In genomic region chr1:64735781-64736680, GRCm38 (mm10) we compare ENCODE assay signal across 8 mouse cellular contexts. TPM values are rescaled to one million over a fixed set of nuclear protein-coding genes. Genes with fewer than 3 reads are reported as not detected.
A peak's percentile ranks its signal among the peaks of the same experiment; 100 is the strongest.
DNase-seq lines count a peak whose midpoint lies in the region; ATAC-seq lines count a peak whose summit lies in the region.

No protein-coding gene starts in this region.

- H3K4me1 ChIP-seq in forebrain, embryonic 14.5 days (ENCODE audit: control insufficient read depth, insufficient read depth, low read length), result peaks cover 19% of the 10 kb centered on the region
- H3K4me1 ChIP-seq in hindbrain, embryonic 10.5 days (replicated peaks), result peaks cover 67% of the 10 kb centered on the region
- H3K4me1 ChIP-seq in limb, embryonic 11.5 days (ENCODE audit: control insufficient read depth, insufficient read depth, low read length), result peaks cover 19% of the 10 kb centered on the region
- H3K4me1 ChIP-seq in midbrain, embryonic 12.5 days, result peaks cover 57% of the 10 kb centered on the region

- H3K9me3 ChIP-seq in forebrain, embryonic 14.5 days (replicated peaks; ENCODE audit: control insufficient read depth, low read length), result no peaks in the 10 kb centered on the region
- no peaks in the 10 kb centered on the region for H3K9me3 ChIP-seq in hindbrain, embryonic 10.5 days
- no peaks in the 10 kb centered on the region for H3K9me3 ChIP-seq in limb, embryonic 11.5 days (ENCODE audit: control insufficient read depth, low read length)
- H3K9me3 ChIP-seq in midbrain, embryonic 12.5 days, result no peaks in the 10 kb centered on the region

- peak; percentile 18 to 37 for DNase-seq in frontal cortex, postnatal 10 days (ENCODE audit: low spot score in 2 of 2)
- DNase-seq in frontal cortex, postnatal 14 days (ENCODE audit: low spot score in 2 of 2), result no peak
- peak; percentile 22 for DNase-seq in cerebellum, adult 11 months
- peak; percentile 59 for DNase-seq in forebrain, embryonic 14.5 days (ENCODE audit: low spot score)
- DNase-seq in hindbrain, embryonic 10.5 days (ENCODE audit: low spot score), result peak; percentile 75
- peak; percentile 72 for DNase-seq in limb, embryonic 11.5 days (ENCODE audit: low spot score)
- DNase-seq in spleen, postnatal 36 days (ENCODE audit: low spot score in 2 of 2), result peak; percentile 40 to 44

- peak overlapping the region; percentile 97 for H3K4me2 ChIP-seq in forebrain, embryonic 14.5 days (ENCODE audit: low read length)
- peak overlapping the region; percentile 92 for H3K4me2 ChIP-seq in limb, embryonic 11.5 days (ENCODE audit: low read depth, severe bottlenecking)
- H3K4me2 ChIP-seq in midbrain, embryonic 12.5 days (replicated peaks), result peak overlapping the region; percentile 91

- H3K4me3 ChIP-seq in forebrain, embryonic 14.5 days (ENCODE audit: low read depth, low read length), result peak overlapping the region; percentile 59
- H3K4me3 ChIP-seq in hindbrain, embryonic 10.5 days, result peak overlapping the region; percentile 73
- peak overlapping the region; percentile 60 for H3K4me3 ChIP-seq in limb, embryonic 11.5 days (ENCODE audit: low read depth, low read length)
- H3K4me3 ChIP-seq in midbrain, embryonic 12.5 days, result peak overlapping the region; percentile 64

- H3K27ac ChIP-seq in forebrain, embryonic 14.5 days (ENCODE audit: low read depth, low read length), result no peak overlapping the region
- peak overlapping the region; percentile 84 for H3K27ac ChIP-seq in hindbrain, embryonic 10.5 days
- H3K27ac ChIP-seq in limb, embryonic 11.5 days (replicated peaks; ENCODE audit: low read depth, low read length), result no peak overlapping the region
- no peak overlapping the region for H3K27ac ChIP-seq in midbrain, embryonic 12.5 days (replicated peaks)

- peaks cover 61% of the 10 kb centered on the region for H3K27me3 ChIP-seq in forebrain, embryonic 14.5 days (replicated peaks; ENCODE audit: control insufficient read depth, insufficient read depth, low read length)
- peaks cover 80% of the 10 kb centered on the region for H3K27me3 ChIP-seq in hindbrain, embryonic 10.5 days (ENCODE audit: insufficient read depth, poor library complexity, severe bottlenecking)
- peaks cover 50% of the 10 kb centered on the region for H3K27me3 ChIP-seq in limb, embryonic 11.5 days (ENCODE audit: control insufficient read depth, insufficient read depth, low read length)
- H3K27me3 ChIP-seq in midbrain, embryonic 12.5 days, result peaks cover 83% of the 10 kb centered on the region

- no peaks in the 10 kb centered on the region for H3K36me3 ChIP-seq in forebrain, embryonic 14.5 days (ENCODE audit: control insufficient read depth, insufficient read depth, low read length)
- no peaks in the 10 kb centered on the region for H3K36me3 ChIP-seq in hindbrain, embryonic 10.5 days
- no peaks in the 10 kb centered on the region for H3K36me3 ChIP-seq in limb, embryonic 11.5 days (ENCODE audit: control insufficient read depth, insufficient read depth, low read length)
- no peaks in the 10 kb centered on the region for H3K36me3 ChIP-seq in midbrain, embryonic 12.5 days

- peak; percentile 5; the same call in 1 of the 2 replicates for ATAC-seq in forebrain, embryonic 14.5 days
- 0 out of 2 replicates have a peak, but pooled peaks have one; percentile 1 for ATAC-seq in limb, embryonic 11.5 days (ENCODE audit: insufficient number of reproducible peaks, low FRiP score, low TSS enrichment, low read depth)
- no peak for ATAC-seq in midbrain, embryonic 12.5 days (ENCODE audit: low FRiP score, low read depth)

- WGBS in forebrain, embryonic 14.5 days, result 5% methylated on average over 75 of the region's 75 CpGs
- WGBS in hindbrain, embryonic 10.5 days, result 11% methylated on average over 75 of the region's 75 CpGs
- WGBS in limb, embryonic 11.5 days, result 9% methylated on average over 70 of the region's 75 CpGs
- WGBS in midbrain, embryonic 12.5 days, result 8% methylated on average over 75 of the region's 75 CpGs

- peak overlapping the region; percentile 61 for H3K9ac ChIP-seq in forebrain, embryonic 14.5 days (ENCODE audit: low read length)
- H3K9ac ChIP-seq in limb, embryonic 11.5 days (ENCODE audit: low read length), result 0 out of 2 replicates have a peak overlapping the region, but pooled peaks have one; percentile 37
- H3K9ac ChIP-seq in midbrain, embryonic 12.5 days (replicated peaks), result peak overlapping the region; percentile 60

RNA-seq across cellular contexts. Expression of gene Fzd5, which starts 1.5 kb away (rescaled TPM):
- 0.88 and 0.91 TPM in 2 replicates for polyA plus RNA-seq in forebrain, embryonic 14.5 days (2014; fragmentation: Nextera tagmentation; extraction: Ambion mirVana)
- 0.37 and 0.62 TPM in 2 replicates for polyA plus RNA-seq in hindbrain, embryonic 10.5 days (2016; fragmentation: Nextera tagmentation; extraction: Ambion mirVana)
- polyA plus RNA-seq in limb, embryonic 11.5 days (2014; fragmentation: Nextera tagmentation; extraction: Ambion mirVana), result 0.71 and 0.73 TPM in 2 replicates
- 0.36 and 0.42 TPM in 2 replicates for polyA plus RNA-seq in midbrain, embryonic 12.5 days (2016; fragmentation: Nextera tagmentation; extraction: Ambion mirVana)

RNA-seq across cellular contexts. Expression of gene Ccnyl1, which starts 45.8 kb away (rescaled TPM):
- 6.6 and 6.9 TPM in 2 replicates for polyA plus RNA-seq in forebrain, embryonic 14.5 days (2014; fragmentation: Nextera tagmentation; extraction: Ambion mirVana)
- 6.6 and 7.9 TPM in 2 replicates for polyA plus RNA-seq in hindbrain, embryonic 10.5 days (2016; fragmentation: Nextera tagmentation; extraction: Ambion mirVana)
- 9.8 and 10.7 TPM in 2 replicates for polyA plus RNA-seq in limb, embryonic 11.5 days (2014; fragmentation: Nextera tagmentation; extraction: Ambion mirVana)
- polyA plus RNA-seq in midbrain, embryonic 12.5 days (2016; fragmentation: Nextera tagmentation; extraction: Ambion mirVana), result 7.1 and 7.5 TPM in 2 replicates

Comparison
In these comparisons a context has a peak if more than half of its experiments do, and no peak if none do; other contexts are left out.
1. DNase-seq: peak in frontal cortex, postnatal 10 days (2 of 2), cerebellum, adult 11 months (single experiment), forebrain, embryonic 14.5 days (single experiment), hindbrain, embryonic 10.5 days (single experiment), limb, embryonic 11.5 days (single experiment) and spleen, postnatal 36 days (2 of 2); none in frontal cortex, postnatal 14 days (0 of 2).
2. Peak in every context shown above with its lines, with median percentiles within 50 percentile points of each other: H3K4me2 ChIP-seq, H3K4me3 ChIP-seq and H3K9ac ChIP-seq.